Mouse (Mus musculus) forebrain, embryonic 12.5 days (tissue): ENCODE results near the gene Gipc1. TPM values are rescaled to one million over a fixed set of nuclear protein-coding genes. Genes with fewer than 3 reads are reported as not detected.
A peak's percentile ranks its signal among the peaks of the same experiment; 100 is the strongest.

Source experiments
- ATAC-seq: fragments of 200-750 bp; cut with Nextera tagmentation; 2 replicates; pipeline ENCODE4 v1.8.0; 2017; ENCODE audit warnings: moderate TSS enrichment; ENCODE audit not compliant: low FRiP score
- H3K27ac ChIP-seq: fragments of 300-500 bp; sonication (generic); 2 replicates; pipeline ENCODE4 v1.5.1; 2016; ENCODE audit warnings: mild to moderate bottlenecking
- H3K27me3 ChIP-seq: fragments of 300-500 bp; sonication (generic); 2 replicates; pipeline ENCODE4 v1.6.1; 2016; ENCODE audit warnings: mild to moderate bottlenecking
- H3K36me3 ChIP-seq: fragments of 300-500 bp; sonication (generic); replicated peaks from 2 replicates; pipeline ENCODE4 v1.6.1; 2016; ENCODE audit warnings: mild to moderate bottlenecking
- H3K4me1 ChIP-seq: fragments of 300-500 bp; sonication (generic); 2 replicates; pipeline ENCODE4 v1.6.1; 2016
- H3K4me2 ChIP-seq: fragments of 300-500 bp; sonication (generic); 2 replicates; pipeline ENCODE4 v1.6.1; 2016; ENCODE audit warnings: mild to moderate bottlenecking, moderate library complexity
- H3K4me3 ChIP-seq: fragments of 300-500 bp; sonication (generic); replicated peaks from 2 replicates; pipeline ENCODE4 v1.5.1; 2016; ENCODE audit warnings: mild to moderate bottlenecking
- H3K9ac ChIP-seq: fragments of 300-500 bp; sonication (generic); 2 replicates; pipeline ENCODE4 v1.6.1; 2016; ENCODE audit warnings: mild to moderate bottlenecking
- H3K9me3 ChIP-seq: fragments of 300-500 bp; sonication (generic); 2 replicates; pipeline ENCODE4 v1.6.1; 2016
- WGBS: fragments of 180-500 bp; shearing (Covaris S2); methylation state at CpG from one replicate; pipeline ENCODE4 v1.1.7; 2016; 5-methylcytosine and 5-hydroxymethylcytosine counted together
- polyA plus RNA-seq: library from polyadenylated mRNA; unstranded; fragments of >200 nt; fragmentation: Nextera tagmentation; extraction: Ambion mirVana; gene quantifications from 2 replicates; pipeline ENCODE4 v1.2.1, GENCODE M21; 2016

Gene Gipc1
- polyA plus RNA-seq, 1 experiment from 2014 or later = 214 TPM

DNA sequence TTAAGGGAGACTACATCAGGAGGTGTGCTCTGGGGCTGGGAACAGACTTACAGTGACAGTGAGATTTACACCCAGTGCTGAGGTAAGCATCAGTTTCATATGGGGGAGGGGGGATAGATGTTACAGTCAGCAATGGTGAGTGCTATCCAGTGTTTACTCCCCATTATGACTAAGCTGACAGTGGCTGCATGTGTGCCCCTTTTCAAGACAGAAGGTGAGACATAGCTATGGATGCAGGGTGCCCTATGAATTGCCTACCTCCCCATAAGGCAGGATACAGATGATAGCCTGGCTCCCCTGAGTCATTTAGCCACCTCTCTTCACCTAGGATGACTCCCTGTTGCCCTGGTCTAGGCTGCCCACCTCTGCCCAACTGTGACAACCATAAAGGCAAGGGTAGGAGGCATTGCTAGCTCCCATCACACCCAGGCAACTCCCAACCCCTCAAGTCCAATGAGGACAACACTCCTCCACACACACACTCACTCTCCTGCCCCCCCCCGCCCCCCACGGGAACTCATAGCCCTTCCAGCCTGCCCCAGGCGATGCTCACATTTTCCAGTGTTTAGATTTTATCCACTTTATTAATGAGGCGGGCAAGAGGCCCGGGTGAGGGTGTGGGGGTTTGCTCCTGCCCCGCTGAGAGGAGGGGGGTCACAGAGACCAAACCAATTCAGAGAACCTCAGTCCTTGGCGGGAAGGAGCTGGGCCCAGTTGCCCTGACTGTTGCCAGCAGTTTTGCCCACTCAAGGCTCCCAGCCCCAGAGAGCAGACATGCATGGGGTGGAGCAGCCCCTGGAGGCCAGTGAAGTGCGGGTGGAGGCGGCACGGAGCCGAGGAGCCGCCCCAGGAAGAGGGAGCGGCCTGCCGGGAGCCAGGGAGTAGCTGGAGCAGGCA, 13.7 kb downstream of the Gipc1 start, which contains the start of gene Ptger1:
Ptger1 (plus strand) TSS at position 710 of the 897 bp plus-strand sequence.
- Histone ChIP-seq H3K27ac (0 out of 2 replicates have a peak within 1 kb of the TSS, but pooled peaks have one; percentile 31), H3K4me2 (no peak within 1 kb of the TSS), H3K9me3 (no peaks in the 10 kb centered on the region), H3K9ac (no peak within 1 kb of the TSS), H3K27me3 (peaks cover 12% of the 10 kb centered on the region), H3K36me3 (peaks cover 36% of the 10 kb centered on the region), H3K4me3 (no peak within 1 kb of the TSS), H3K4me1 (peaks cover 41% of the 10 kb centered on the region)
- no peak for ATAC-seq
- 47% methylated on average over 14 of the region's 14 CpGs for WGBS

GRCm38 (mm10) chr8:83666866-83667234, 14.4 kb downstream of the Gipc1 start:
- no peak overlapping the region for H3K27ac ChIP-seq
- WGBS = 90% methylated on average over 3 of the region's 3 CpGs
- H3K9ac ChIP-seq = no peak overlapping the region
- no peaks in the 10 kb centered on the region for H3K9me3 ChIP-seq
- peaks cover 12% of the 10 kb centered on the region for H3K27me3 ChIP-seq
- peaks cover 43% of the 10 kb centered on the region for H3K36me3 ChIP-seq
- no peak for ATAC-seq
- no peak overlapping the region for H3K4me3 ChIP-seq
- peaks cover 34% of the 10 kb centered on the region for H3K4me1 ChIP-seq
- no peak overlapping the region for H3K4me2 ChIP-seq

DNA sequence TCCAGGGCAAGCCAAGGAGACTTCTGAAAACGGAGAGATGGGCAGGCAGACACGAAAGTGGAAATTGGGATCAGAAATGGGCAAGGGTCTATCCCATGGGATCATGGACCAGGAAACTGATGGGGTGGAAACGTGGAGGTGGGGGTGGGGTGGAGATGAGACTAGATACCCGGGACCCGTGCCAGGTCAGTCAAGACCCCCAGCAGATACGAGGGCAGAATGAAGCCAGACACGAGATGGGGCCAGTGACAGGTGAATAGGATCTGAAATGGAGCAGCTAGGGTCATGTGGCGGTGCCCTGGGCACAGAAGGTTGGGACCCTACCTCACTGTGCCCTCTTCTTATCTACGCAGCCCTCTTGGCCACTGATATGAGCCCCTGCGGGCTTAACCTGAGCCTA, 15.0 kb downstream of the Gipc1 start:
- no peak overlapping the region; the same call in 1 of the 2 replicates for H3K4me3 ChIP-seq
- H3K4me1 ChIP-seq = peaks cover 28% of the 10 kb centered on the region
- WGBS = 86% methylated on average over 10 of the region's 10 CpGs
- no peak overlapping the region for H3K27ac ChIP-seq
- no peak for ATAC-seq
- no peaks in the 10 kb centered on the region for H3K9me3 ChIP-seq
- H3K36me3 ChIP-seq = peaks cover 49% of the 10 kb centered on the region
- H3K9ac ChIP-seq = 0 out of 2 replicates have a peak overlapping the region, but pooled peaks have one; percentile 61
- peak overlapping the region; percentile 70 for H3K4me2 ChIP-seq
- H3K27me3 ChIP-seq = peaks cover 12% of the 10 kb centered on the region

DNA sequence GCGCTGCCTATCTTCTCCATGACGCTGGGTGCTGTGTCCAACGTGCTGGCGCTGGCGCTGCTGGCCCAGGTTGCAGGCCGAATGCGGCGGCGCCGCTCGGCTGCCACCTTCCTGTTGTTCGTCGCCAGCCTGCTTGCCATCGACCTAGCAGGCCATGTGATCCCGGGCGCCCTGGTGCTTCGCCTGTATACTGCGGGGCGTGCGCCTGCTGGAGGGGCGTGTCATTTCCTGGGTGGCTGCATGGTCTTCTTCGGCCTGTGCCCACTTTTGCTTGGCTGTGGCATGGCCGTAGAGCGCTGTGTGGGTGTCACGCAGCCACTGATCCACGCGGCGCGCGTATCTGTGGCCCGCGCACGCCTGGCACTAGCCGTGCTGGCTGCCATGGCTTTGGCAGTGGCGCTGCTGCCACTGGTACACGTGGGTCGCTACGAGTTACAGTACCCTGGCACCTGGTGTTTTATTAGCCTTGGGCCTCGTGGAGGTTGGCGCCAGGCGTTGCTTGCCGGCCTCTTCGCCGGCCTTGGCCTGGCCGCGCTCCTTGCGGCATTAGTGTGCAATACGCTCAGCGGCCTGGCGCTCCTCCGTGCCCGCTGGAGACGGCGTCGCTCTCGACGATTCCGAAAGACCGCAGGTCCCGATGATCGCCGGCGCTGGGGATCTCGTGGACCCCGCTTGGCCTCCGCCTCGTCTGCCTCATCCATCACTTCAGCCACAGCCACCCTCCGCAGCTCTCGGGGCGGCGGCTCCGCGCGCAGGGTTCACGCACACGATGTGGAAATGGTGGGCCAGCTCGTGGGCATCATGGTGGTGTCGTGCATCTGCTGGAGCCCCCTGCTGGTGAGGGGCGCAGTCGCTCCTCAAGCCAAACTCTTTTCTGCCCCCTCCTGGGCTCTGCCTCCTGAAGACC, 15.8 kb downstream of the Gipc1 start:
- Histone ChIP-seq H3K36me3 (peaks cover 49% of the 10 kb centered on the region), H3K27ac (no peak overlapping the region), H3K9ac (peak overlapping the region; percentile 61), H3K27me3 (peaks cover 12% of the 10 kb centered on the region), H3K4me2 (peak overlapping the region; percentile 70), H3K9me3 (no peaks in the 10 kb centered on the region), H3K4me3 (peak overlapping the region; percentile 39), H3K4me1 (peaks cover 24% of the 10 kb centered on the region)
- ATAC-seq = peak; percentile 57
- WGBS = 27% methylated on average over 80 of the region's 80 CpGs

- Histone ChIP-seq H3K27ac (no peak overlapping the region), H3K9ac (no peak overlapping the region), H3K4me3 (no peak overlapping the region), H3K4me2 (no peak overlapping the region), H3K4me1 (peaks cover 24% of the 10 kb centered on the region), H3K27me3 (peaks cover 12% of the 10 kb centered on the region), H3K9me3 (no peaks in the 10 kb centered on the region), H3K36me3 (peaks cover 50% of the 10 kb centered on the region)
- 72% methylated on average over 16 of the region's 16 CpGs for WGBS
- no peak for ATAC-seq
Measured at GRCm38 (mm10) chr8:83669013-83669412, 16.5 kb downstream of the Gipc1 start.

GRCm38 (mm10) chr8:83672936-83673335, 20.5 kb downstream of the Gipc1 start:
- Histone ChIP-seq H3K27ac (no peak overlapping the region), H3K27me3 (peaks cover 5% of the 10 kb centered on the region), H3K4me2 (no peak overlapping the region), H3K36me3 (peaks cover 67% of the 10 kb centered on the region), H3K4me1 (peaks cover 10% of the 10 kb centered on the region), H3K9me3 (no peaks in the 10 kb centered on the region), H3K9ac (no peak overlapping the region), H3K4me3 (no peak overlapping the region)
- no peak for ATAC-seq
- 69% methylated on average over 5 of the region's 5 CpGs for WGBS

GRCm38 (mm10) chr8:83674497-83674896, 22.0 kb downstream of the Gipc1 start:
- H3K4me1 ChIP-seq = no peaks in the 10 kb centered on the region
- no peak overlapping the region for H3K4me3 ChIP-seq
- no peak overlapping the region for H3K9ac ChIP-seq
- H3K4me2 ChIP-seq = no peak overlapping the region
- peaks cover 82% of the 10 kb centered on the region for H3K36me3 ChIP-seq
- H3K27me3 ChIP-seq = no peaks in the 10 kb centered on the region
- no peak overlapping the region for H3K27ac ChIP-seq
- no peaks in the 10 kb centered on the region for H3K9me3 ChIP-seq
- 95% methylated on average over 5 of the region's 5 CpGs for WGBS
- no peak for ATAC-seq

DNA sequence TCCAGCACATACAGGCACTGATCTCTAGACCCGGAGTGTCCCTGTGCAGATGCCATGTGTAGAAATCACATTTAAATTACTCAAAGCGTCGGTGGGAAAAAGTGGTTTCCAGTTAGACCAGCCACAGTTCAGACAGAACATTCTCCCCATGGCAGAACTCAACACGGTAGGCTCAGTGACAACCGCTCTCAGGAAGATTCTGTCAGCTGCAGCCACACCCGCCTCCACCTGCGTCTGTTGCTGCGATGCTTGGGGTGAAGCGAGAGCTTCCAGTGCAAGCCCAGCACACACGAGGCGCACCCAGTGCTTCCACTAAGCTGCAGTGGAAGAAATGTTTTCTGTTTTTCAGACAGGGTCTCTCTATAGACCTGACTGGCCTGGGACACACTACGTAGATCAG, 27.4 kb downstream of the Gipc1 start:
- Histone ChIP-seq H3K4me2 (no peak overlapping the region), H3K4me1 (no peaks in the 10 kb centered on the region), H3K36me3 (peaks cover 81% of the 10 kb centered on the region), H3K9me3 (no peaks in the 10 kb centered on the region), H3K4me3 (no peak overlapping the region), H3K27ac (no peak overlapping the region), H3K9ac (no peak overlapping the region), H3K27me3 (no peaks in the 10 kb centered on the region)
- ATAC-seq = no peak
- WGBS = 93% methylated on average over 12 of the region's 12 CpGs

DNA sequence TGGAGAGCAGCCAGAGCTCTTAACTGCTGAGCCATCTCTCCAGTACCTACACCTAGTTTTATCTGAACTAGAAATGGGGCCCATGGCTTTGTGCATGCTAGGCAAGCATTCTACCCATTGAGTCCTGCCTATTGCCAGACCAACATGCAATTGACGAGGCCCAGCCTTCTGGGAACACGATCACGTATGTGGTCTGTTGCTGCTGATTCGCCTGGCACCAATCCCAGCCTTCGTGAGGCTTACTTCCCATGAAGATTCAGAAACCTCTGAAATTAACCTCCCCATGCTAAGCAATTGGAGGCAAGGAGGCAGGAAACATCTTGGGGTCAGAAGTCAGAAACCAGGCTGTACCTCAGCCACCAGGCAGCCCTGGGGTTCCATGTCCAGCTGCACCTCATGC, 28.1 kb downstream of the Gipc1 start:
- H3K9ac ChIP-seq = no peak overlapping the region
- no peaks in the 10 kb centered on the region for H3K9me3 ChIP-seq
- no peaks in the 10 kb centered on the region for H3K4me1 ChIP-seq
- peak overlapping the region; percentile 31; the same call in 1 of the 2 replicates for H3K27ac ChIP-seq
- H3K36me3 ChIP-seq = peaks cover 88% of the 10 kb centered on the region
- no peak overlapping the region for H3K4me3 ChIP-seq
- 88% methylated on average over 5 of the region's 5 CpGs for WGBS
- H3K4me2 ChIP-seq = no peak overlapping the region
- no peaks in the 10 kb centered on the region for H3K27me3 ChIP-seq
- no peak for ATAC-seq

DNA sequence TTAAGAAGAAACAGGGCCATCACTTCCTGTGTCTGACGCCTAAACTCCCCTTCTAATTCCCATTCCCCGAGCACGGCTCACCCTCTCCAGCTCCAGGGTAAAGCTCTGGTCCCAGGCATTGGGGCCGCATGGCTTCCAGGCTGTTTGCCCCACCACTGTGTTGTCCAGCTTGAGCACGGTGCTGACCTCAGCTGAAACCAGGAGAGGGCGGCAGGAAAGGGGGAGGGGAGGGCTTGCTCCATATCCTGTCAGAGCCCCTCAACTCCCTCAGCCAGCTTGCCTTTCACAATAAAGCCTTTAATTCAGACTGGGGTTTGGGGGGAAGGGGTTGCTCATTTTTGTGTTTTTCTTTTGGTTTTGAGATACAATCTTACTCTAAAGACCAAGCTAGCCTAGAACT, 28.6 kb downstream of the Gipc1 start:
- no peak overlapping the region for H3K4me2 ChIP-seq
- ATAC-seq = no peak
- no peaks in the 10 kb centered on the region for H3K4me1 ChIP-seq
- WGBS = 36% methylated on average over 6 of the region's 6 CpGs
- H3K9me3 ChIP-seq = no peaks in the 10 kb centered on the region
- H3K27me3 ChIP-seq = no peaks in the 10 kb centered on the region
- H3K27ac ChIP-seq = peak overlapping the region; percentile 31; the same call in 1 of the 2 replicates
- H3K36me3 ChIP-seq = peaks cover 91% of the 10 kb centered on the region
- H3K9ac ChIP-seq = no peak overlapping the region
- no peak overlapping the region for H3K4me3 ChIP-seq

GRCm38 (mm10) chr8:83684517-83684916, 32.0 kb downstream of the Gipc1 start:
- Histone ChIP-seq H3K27ac (no peak overlapping the region), H3K9ac (no peak overlapping the region), H3K27me3 (no peaks in the 10 kb centered on the region), H3K4me1 (no peaks in the 10 kb centered on the region), H3K36me3 (peaks cover 69% of the 10 kb centered on the region), H3K4me2 (no peak overlapping the region), H3K4me3 (no peak overlapping the region), H3K9me3 (no peaks in the 10 kb centered on the region)
- WGBS = 92% methylated on average over 9 of the region's 9 CpGs
- no peak for ATAC-seq

- Histone ChIP-seq H3K27me3 (no peaks in the 10 kb centered on the region), H3K9ac (no peak overlapping the region), H3K4me3 (no peak overlapping the region), H3K4me2 (no peak overlapping the region), H3K9me3 (no peaks in the 10 kb centered on the region), H3K36me3 (peaks cover 54% of the 10 kb centered on the region), H3K27ac (no peak overlapping the region), H3K4me1 (no peaks in the 10 kb centered on the region)
- 92% methylated on average over 6 of the region's 6 CpGs for WGBS
- no peak for ATAC-seq
Measured at GRCm38 (mm10) chr8:83689264-83689663, 36.8 kb downstream of the Gipc1 start.
